Mouse (Mus musculus) left cerebral cortex, adult 2 months (tissue): ENCODE data around the gene Tbc1d1. TPM values are rescaled to one million over a fixed set of nuclear protein-coding genes. Genes with fewer than 3 reads are reported as not detected.

Experiments
- DNase-seq, 2 experiments: peaks; one replicate each; pipeline ENCODE4 v3.0.0; 2021 to 2022; ENCODE audit warnings: low spot score in 2 of 2, mixed read lengths in 1 of 2; ENCODE audit errors: extremely low spot score in 1 of 2
- H3K27ac ChIP-seq: fragments of 200-600 bp; 2 replicates; pipeline ENCODE4 v1.8.1; 2022
- H3K4me3 ChIP-seq: fragments of 200-600 bp; 2 replicates; pipeline ENCODE4 v1.8.1; 2022
- CTCF ChIP-seq: fragments of 200-600 bp; IDR thresholded peaks from 2 replicates; pipeline ENCODE4 v1.8.1; 2022; ENCODE audit warnings: antibody characterized with exemption, mild to moderate bottlenecking, moderate library complexity
- intact Hi-C: fragments of 180-260 bp; cut with DNase I; formaldehyde crosslinking; loops from one replicate; pipeline ENCODE4 v1.15.1; 2025
- total RNA-seq, 2 experiments: library from RNA; stranded (reverse); gene quantifications; 2 replicates each; pipeline ENCODE4 v1.2.3; 2021

Tbc1d1 gene
- total RNA-seq, 2 experiments from 2014 or later: 20.2 to 24.6 TPM

DNA sequence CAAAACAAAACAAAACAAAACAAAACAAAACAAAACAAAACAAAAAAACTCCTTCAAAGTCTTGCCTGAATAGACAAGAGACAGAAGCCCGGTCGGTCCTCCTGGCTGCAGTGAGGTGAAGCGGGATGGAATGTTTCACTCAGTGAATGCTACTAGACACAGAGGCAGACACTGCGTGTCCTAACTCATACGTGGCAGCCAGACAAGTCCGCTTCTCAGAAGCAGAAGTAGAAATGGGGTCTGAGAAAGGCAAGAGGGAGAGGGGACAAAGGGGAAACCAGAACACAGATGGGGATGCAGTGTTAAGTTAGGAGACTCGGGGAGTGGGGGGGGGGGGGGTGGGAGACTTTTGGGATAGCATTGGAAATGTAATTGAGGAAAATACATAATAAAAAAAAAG lies 220.4 kb downstream of the Tbc1d1 start:
- no peak for TF ChIP-seq CTCF
- Histone ChIP-seq H3K27ac (no peak overlapping the region; the same call in 1 of the 2 replicates), H3K4me3 (no peak overlapping the region)
- intact Hi-C loops: no loop called here
- DNase-seq: no peak

GRCm38 (mm10) chr5:64377705-64378104 lies 221.6 kb downstream of the Tbc1d1 start:
- no peak for DNase-seq
- intact Hi-C loops: no loop called here
- no peak overlapping the region for H3K4me3 ChIP-seq
- peak overlapping the region; percentile 61 for H3K27ac ChIP-seq
- no peak for TF ChIP-seq CTCF

- Histone ChIP-seq H3K27ac (peak overlapping the region; percentile 61), H3K4me3 (no peak overlapping the region)
- DNase-seq: no peak
- intact Hi-C loops: no loop called here
- TF ChIP-seq CTCF: no peak
These were observed 222.6 kb downstream of the Tbc1d1 start for GRCm38 (mm10) chr5:64378591-64379275.

DNA sequence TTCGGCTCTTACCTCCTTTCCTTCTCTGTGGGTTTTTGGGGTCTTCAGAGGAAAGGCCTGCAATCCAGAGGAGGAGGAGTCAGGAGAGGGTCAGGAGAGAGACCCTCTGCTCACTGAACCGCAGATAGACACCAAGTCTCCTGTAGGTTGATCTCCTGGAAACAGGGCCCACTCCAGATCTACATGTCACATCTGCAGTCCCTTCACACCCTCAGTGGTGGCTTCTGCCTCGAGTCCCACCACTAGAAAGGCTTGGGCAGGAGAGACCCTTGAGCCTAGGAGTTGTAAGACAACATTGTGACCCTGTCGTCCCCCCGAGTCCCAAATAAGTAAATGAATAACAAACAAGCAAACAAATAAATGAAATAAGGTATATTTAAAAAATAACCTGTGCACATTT lies 223.7 kb downstream of the Tbc1d1 start:
- intact Hi-C loops: no loop called here
- Histone ChIP-seq H3K4me3 (no peak overlapping the region), H3K27ac (0 out of 2 replicates have a peak overlapping the region, but pooled peaks have one; percentile 19)
- no peak for TF ChIP-seq CTCF
- DNase-seq: no peak

GRCm38 (mm10) chr5:64380698-64381375 lies 224.7 kb downstream of the Tbc1d1 start:
- Histone ChIP-seq H3K27ac (no peak overlapping the region; the same call in 1 of the 2 replicates), H3K4me3 (no peak overlapping the region)
- no peak for DNase-seq
- intact Hi-C loops: no loop called here
- TF ChIP-seq CTCF: no peak

- Histone ChIP-seq H3K27ac (no peak overlapping the region), H3K4me3 (no peak overlapping the region)
- DNase-seq: no peak
- TF ChIP-seq CTCF: no peak
- intact Hi-C loops: no loop called here
These were observed 225.4 kb downstream of the Tbc1d1 start for GRCm38 (mm10) chr5:64381538-64381937.

GRCm38 (mm10) chr5:64382451-64383057 lies 226.4 kb downstream of the Tbc1d1 start:
- intact Hi-C loops: loop anchor here (1.0 to 2.0 kb wide), 4 partner anchors 94 to 484 kb away; no protein-coding TSS in a partner anchor
- peak; percentile 94 for TF ChIP-seq CTCF
- H3K27ac ChIP-seq: no peak overlapping the region
- DNase-seq: peak; percentile 78 to 81
- H3K4me3 ChIP-seq: no peak overlapping the region

DNA sequence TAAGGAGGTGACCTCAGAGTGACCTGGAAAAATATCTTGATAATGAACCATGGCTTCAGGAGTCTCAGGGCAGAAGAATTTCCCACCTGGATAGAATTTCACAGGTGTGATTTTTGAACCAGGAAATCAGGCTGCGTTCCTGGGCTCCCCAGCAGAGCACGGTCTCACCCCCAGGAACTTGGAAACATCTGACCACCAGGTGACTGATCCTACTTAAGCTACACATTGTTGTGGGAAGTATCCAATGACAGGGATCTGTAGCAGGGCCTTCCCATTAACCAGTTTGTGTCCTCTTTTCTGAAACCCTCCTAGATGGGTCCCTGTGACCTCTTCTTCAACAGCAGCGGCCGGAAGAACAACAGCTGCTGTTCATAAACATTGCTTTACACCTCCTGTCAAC lies 227.1 kb downstream of the Tbc1d1 start:
- H3K27ac ChIP-seq: no peak overlapping the region
- intact Hi-C loops: loop anchor here (2.0 kb wide), 2 partner anchors 94 to 122 kb away; no protein-coding TSS in a partner anchor
- no peak for TF ChIP-seq CTCF
- DNase-seq: no peak
- H3K4me3 ChIP-seq: no peak overlapping the region

DNA sequence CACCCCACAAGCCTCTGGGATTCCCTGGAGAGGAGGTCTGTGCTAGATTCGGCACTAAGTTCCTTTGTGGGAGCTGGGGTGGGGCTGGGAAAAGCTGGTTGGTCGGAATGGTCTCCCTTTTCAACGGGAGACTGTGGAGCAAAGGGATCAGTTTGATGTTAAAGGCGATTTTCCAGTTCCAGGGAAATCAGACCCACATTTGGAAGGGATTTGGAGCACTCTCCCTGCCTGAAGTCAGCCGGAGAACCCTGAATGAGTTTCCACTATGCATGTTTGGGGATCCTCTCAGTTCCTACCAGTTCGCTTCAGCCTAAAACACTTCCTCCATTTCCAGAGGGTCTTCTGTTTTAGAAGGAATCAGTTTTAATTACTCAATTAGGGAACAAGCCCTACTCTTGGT lies 228.4 kb downstream of the Tbc1d1 start:
- no peak for TF ChIP-seq CTCF
- Histone ChIP-seq H3K27ac (no peak overlapping the region), H3K4me3 (no peak overlapping the region)
- intact Hi-C loops: no loop called here
- DNase-seq: no peak

DNA sequence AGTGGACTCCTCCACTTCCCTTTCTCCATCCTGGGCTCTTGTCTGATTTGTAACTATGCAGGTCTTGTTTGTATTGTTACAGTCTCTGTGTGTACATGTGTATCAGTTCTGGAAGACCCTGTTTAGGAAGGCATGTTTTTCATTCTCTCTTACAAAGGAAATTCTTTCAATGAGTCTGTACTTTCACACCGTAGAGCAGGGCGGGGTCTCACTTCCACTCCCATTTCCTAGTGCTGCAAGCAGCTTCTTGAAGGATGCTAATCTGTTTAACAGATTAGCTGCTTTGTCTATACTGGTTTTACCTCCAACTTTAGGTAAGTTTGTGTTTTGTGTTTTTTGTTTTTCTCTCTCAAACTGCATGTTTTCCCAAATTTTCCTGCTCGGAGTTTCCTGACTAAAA lies 230.9 kb downstream of the Tbc1d1 start:
- intact Hi-C loops: loop anchor here (5.0 kb wide), 1 partner anchor 85 kb away; no protein-coding TSS in a partner anchor
- Histone ChIP-seq H3K4me3 (no peak overlapping the region), H3K27ac (no peak overlapping the region)
- no peak for TF ChIP-seq CTCF
- DNase-seq: no peak

DNA sequence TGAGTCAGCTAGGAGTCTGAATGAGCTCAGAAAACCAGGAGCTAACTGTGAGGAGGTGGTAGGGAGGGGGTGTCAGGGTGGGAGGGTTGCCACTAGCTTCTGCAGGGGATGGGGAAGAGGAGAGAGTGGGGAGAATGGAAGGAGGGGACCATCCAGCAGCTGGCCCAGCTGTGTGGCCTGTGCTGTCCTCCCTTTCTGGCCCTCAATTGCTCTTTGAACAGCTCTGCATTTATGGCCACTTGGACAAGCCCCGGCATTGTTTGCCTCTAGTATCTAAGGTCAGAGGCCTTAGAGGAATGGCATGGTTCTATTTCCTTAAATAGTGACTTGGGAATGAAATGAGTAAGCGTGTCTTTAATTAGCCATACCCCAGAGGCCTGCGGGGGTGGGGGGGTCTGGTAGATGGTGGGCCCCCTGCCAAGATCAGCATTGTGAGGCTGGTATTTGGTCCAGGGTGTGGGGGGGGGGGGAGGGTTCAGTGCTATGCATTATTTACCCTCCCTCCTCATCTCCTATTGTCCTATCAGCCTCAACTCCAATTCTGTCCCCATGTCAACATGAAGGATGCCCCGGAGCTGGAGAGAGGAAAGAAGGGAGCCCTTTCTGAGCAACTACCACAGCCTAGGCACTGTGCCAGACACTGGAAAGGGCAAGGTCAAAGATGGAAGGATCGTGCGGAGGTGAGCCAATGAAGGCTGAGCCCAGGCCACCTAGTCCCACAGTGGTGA lies 233.3 kb downstream of the Tbc1d1 start:
- Histone ChIP-seq H3K27ac (no peak overlapping the region), H3K4me3 (no peak overlapping the region)
- no peak for TF ChIP-seq CTCF
- intact Hi-C loops: loop anchor here (5.0 kb wide), 1 partner anchor 83 kb away; no protein-coding TSS in a partner anchor
- no peak for DNase-seq
